Mouse (Mus musculus): Measurements from ENCODE around the gene Tmem178. TPM values are rescaled to one million over a fixed set of nuclear protein-coding genes. Genes with fewer than 3 reads are reported as not detected.

Tmem178 gene
- total RNA-seq, 2 experiments from 2014 or later, result 0.72 to 1.00 TPM

DNA sequence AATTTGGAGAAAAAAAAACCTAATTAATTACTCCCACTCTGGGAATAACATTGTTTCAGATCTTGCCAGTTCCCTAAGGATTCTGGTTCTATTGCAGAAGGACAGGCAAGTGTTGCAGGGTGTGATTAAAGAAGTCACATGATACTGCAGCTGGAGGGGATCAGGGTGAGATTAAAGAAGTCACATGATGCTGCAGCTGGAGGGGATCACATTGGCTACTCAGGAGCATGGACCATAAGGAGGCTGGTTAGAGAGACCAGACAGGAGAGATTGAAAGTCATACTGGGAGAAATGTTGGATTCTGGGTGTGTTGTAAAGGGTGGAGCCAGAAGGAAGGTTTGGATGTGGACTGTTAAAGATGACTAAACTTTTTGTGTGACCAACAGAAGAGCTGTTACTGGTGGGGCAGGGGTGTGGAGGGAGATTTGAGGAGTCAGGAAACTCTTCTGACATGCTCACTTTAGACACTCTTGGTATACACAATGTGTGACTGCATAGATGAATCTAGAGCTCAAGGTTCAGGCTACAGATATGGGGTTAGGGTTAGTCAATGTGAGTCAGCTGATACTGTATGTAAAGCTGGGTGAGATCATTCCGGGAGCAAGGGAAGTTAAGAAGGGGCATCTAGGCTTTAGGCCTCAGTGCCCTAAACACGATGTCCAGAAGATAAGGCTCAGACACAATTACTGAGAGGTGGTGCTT, 94.4 kb downstream of the Tmem178 start:
- intact Hi-C loops (cut with DNase I; ENCODE audit: low total_unique reads), result no loop called here
- DNase-seq, result no peak

- intact Hi-C loops (cut with DNase I; ENCODE audit: low total_unique reads), result no loop called here
- no peak for DNase-seq
Measured at GRCm38 (mm10) chr17:81041662-81042061, 97.2 kb downstream of the Tmem178 start.

GRCm38 (mm10) chr17:81044356-81044755, 99.9 kb downstream of the Tmem178 start:
- intact Hi-C loops (cut with DNase I; ENCODE audit: low total_unique reads), result no loop called here

GRCm38 (mm10) chr17:81045115-81045514, 100.7 kb downstream of the Tmem178 start:
- no peak for DNase-seq
- intact Hi-C loops (cut with DNase I; ENCODE audit: low total_unique reads), result no loop called here

More at GRCm38 (mm10) chr17:81044356-81044755, 99.9 kb downstream of the Tmem178 start:
- DNase-seq, result no peak

DNA sequence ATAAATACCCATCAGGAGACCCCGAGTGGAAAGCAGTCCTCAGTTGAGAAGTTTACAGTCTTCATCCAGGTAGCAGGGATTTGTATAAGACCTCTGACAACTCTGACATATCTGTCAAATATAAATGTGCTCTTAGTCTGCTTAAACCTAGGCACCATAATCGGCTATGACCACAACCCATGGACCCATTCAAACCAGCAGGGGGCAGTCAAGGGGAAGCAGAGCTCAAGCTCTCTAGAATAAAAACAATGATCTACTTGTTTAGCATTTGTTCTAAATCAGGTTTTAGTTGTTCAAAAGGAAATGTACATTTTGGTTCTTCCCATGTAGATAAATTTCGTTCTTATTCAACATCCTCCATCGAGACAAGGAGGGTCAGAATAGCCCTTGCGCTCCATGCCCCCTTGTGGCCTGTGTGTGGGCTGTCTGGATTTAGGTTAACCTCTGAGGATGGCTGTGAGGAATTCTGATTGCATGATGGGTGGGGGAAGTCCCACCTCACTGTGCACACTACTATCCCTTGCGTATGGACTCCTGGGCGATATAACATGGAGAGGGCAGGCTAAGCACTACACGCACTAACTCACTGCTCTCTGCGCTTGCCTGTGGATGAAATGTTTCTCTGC, 101.2 kb downstream of the Tmem178 start:
- no peak for DNase-seq
- intact Hi-C loops (cut with DNase I; ENCODE audit: low total_unique reads), result no loop called here

- intact Hi-C loops (cut with DNase I; ENCODE audit: low total_unique reads), result no loop called here
- DNase-seq, result no peak
Measured at GRCm38 (mm10) chr17:81047930-81048564, 103.6 kb downstream of the Tmem178 start.

Other genes with a start within 250 kb of the Tmem178 start
- gene Map4k3, start 216.1 kb upstream of the Tmem178 start, total RNA-seq (2021), result 10 to 100 TPM; 16.4 to 17.3 TPM
- 1 to 10 TPM; 2.9 to 3.5 TPM for gene Thumpd2, start 120.5 kb downstream of the Tmem178 start, total RNA-seq (2021)

Data from gastrocnemius, postnatal 14 days (tissue).